Mouse (Mus musculus): Measurements from ENCODE around the gene Pak6.

DNA sequence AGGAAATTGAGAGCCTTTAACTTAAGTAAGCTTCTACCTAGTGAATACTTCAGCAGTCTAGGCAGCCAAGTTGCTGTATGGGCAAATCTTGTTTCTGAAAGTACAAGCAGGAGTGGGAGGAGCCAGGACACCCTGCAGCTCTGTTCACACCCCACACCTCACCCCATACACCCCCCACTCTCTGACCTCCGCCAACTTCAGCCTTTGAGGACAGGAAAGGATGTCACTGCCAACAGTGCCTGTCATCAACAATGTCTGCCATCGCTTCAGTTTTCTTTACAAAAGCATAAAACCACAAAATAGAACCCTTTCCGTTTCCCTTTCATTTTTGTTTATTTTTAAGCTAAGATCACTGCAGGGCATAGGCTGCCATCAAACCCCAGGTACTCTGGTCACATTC lies 20.7 kb upstream of the Pak6 start:
- no peak for TF ChIP-seq CTCF (IDR thresholded peaks at IDR 0.05; ENCODE audit: low read depth, low read length)
- TF ChIP-seq EP300 (IDR thresholded peaks at IDR 0.05; ENCODE audit: insufficient read depth, low read depth, low read length) = no peak
- TF ChIP-seq POLR2A (IDR thresholded peaks at IDR 0.05; ENCODE audit: insufficient read depth, low read length) = no peak

Measured in ES-Bruce4 (cell line).